Comparison of ENCODE assay signal across 16 mouse cellular contexts in the genomic region with DNA sequence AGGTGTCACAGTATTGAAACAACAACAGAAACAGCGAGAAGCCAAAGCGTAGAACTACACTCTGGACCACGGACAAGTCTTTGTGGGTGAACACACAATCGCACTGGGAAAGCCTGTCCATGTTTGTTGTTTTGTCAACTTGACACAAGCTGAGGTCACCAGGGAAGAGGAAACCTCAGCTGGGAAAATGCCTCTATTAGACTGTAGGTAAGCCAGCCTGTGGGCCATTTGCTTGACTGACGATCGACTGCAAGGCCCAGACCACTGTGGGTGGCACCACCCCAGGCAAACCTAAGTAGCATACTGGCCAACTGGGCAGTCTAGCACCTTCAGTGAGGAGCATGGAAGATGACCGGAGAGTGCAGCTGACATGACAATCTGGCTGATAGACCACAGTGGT.
"Had no signal": no experiment of that assay in that cellular context is flagged by ENCODE, and none has a peak within 500 bp of the region (broad histone marks: within the 10 kb centered on the region; RNA-seq: fewer than 3 reads in every experiment).

No protein-coding gene starts in this region.

- H3K4me1 ChIP-seq: neural tube, embryonic 13.5 days; neural tube, embryonic 15.5 days; stomach, embryonic 15.5 days had no signal

- H3K9me3 ChIP-seq: neural tube, embryonic 15.5 days; stomach, embryonic 15.5 days had no signal

- H3K4me3 ChIP-seq: neural tube, embryonic 13.5 days; neural tube, embryonic 15.5 days; stomach, embryonic 15.5 days had no signal

- H3K27me3 ChIP-seq: neural tube, embryonic 13.5 days; neural tube, embryonic 15.5 days; stomach, embryonic 15.5 days had no signal

- H3K27ac ChIP-seq: neural tube, embryonic 13.5 days; neural tube, embryonic 15.5 days; stomach, embryonic 15.5 days; stomach, postnatal 0 days had no signal

- H3K4me2 ChIP-seq: neural tube, embryonic 13.5 days; neural tube, embryonic 15.5 days; stomach, embryonic 15.5 days had no signal

- H3K36me3 ChIP-seq: neural tube, embryonic 13.5 days; neural tube, embryonic 15.5 days; stomach, embryonic 15.5 days had no signal

- DNase-seq: retina, postnatal 1 day; right cerebral cortex, adult 18-20 months; right cerebral cortex, postnatal 14 days; right cerebral cortex, postnatal 25 days; right cerebral cortex, postnatal 4 days; spleen, adult 18-20 months; thymus, adult 18-20 months; thymus, adult 2 months; thymus, postnatal 14 days; thymus, postnatal 25 days; thymus, postnatal 36 days; thymus, postnatal 4 days had no signal

- H3K9ac ChIP-seq: neural tube, embryonic 13.5 days; neural tube, embryonic 15.5 days; stomach, embryonic 15.5 days had no signal
